Mouse (Mus musculus) olfactory bulb, adult 2 months (tissue): Measurements from ENCODE around the gene Hivep1.

Experiments used
- CTCF ChIP-seq: fragments of 200-500 bp; IDR thresholded peaks from 2 replicates; pipeline ENCODE4 v1.5.1; 2012; ENCODE audit warnings: low read depth, mild to moderate bottlenecking, low read length, moderate library complexity; ENCODE audit not compliant: insufficient read depth
- POLR2A ChIP-seq: fragments of 200-500 bp; IDR thresholded peaks from 2 replicates; pipeline ENCODE4 v1.6.1; 2012; ENCODE audit warnings: mild to moderate bottlenecking, low read depth, low read length, moderate library complexity; ENCODE audit not compliant: insufficient read depth

- TF ChIP-seq CTCF = no peak
- no peak for TF ChIP-seq POLR2A
Measured at GRCm38 (mm10) chr13:42222401-42222800, 170.6 kb downstream of the Hivep1 start.
